Mouse (Mus musculus) limb, embryonic 13.5 days (tissue): ENCODE data around the gene Cebpz. TPM values are rescaled to one million over a fixed set of nuclear protein-coding genes. Genes with fewer than 3 reads are reported as not detected.

Source experiments
- ATAC-seq: fragments of 200-750 bp; cut with Nextera tagmentation; 2 replicates; pipeline ENCODE4 v1.8.0; 2017; ENCODE audit warnings: low read depth, moderate number of reproducible peaks, moderate TSS enrichment; ENCODE audit not compliant: low FRiP score
- H3K27ac ChIP-seq: fragments of 300-500 bp; sonication (generic); 2 replicates; pipeline ENCODE4 v1.5.1; 2015; ENCODE audit warnings: inconsistent platforms, mild to moderate bottlenecking, moderate library complexity
- H3K27me3 ChIP-seq: fragments of 300-500 bp; sonication (generic); 2 replicates; pipeline ENCODE4 v1.6.1; 2015; ENCODE audit warnings: mild to moderate bottlenecking, inconsistent platforms
- H3K36me3 ChIP-seq: fragments of 300-500 bp; sonication (generic); 2 replicates; pipeline ENCODE4 v1.6.1; 2015; ENCODE audit warnings: inconsistent platforms, mild to moderate bottlenecking, moderate library complexity
- H3K4me1 ChIP-seq: fragments of 300-500 bp; sonication (generic); 2 replicates; pipeline ENCODE4 v1.6.1; 2015; ENCODE audit warnings: inconsistent platforms
- H3K4me2 ChIP-seq: fragments of 300-500 bp; sonication (generic); replicated peaks from 2 replicates; pipeline ENCODE4 v1.6.1; 2015; ENCODE audit warnings: inconsistent platforms, mild to moderate bottlenecking, moderate library complexity
- H3K4me3 ChIP-seq: fragments of 300-500 bp; sonication (generic); 2 replicates; pipeline ENCODE4 v1.5.1; 2015; ENCODE audit warnings: moderate library complexity, mild to moderate bottlenecking, inconsistent platforms
- H3K9ac ChIP-seq: fragments of 300-500 bp; sonication (generic); 2 replicates; pipeline ENCODE4 v1.6.1; 2015; ENCODE audit warnings: mild to moderate bottlenecking, inconsistent platforms
- H3K9me3 ChIP-seq: fragments of 300-500 bp; sonication (generic); 2 replicates; pipeline ENCODE4 v1.6.1; 2016; ENCODE audit warnings: inconsistent platforms
- WGBS: fragments of 180-500 bp; shearing (Covaris S2); methylation state at CpG from one replicate; pipeline ENCODE4 v1.1.7; 2015; 5-methylcytosine and 5-hydroxymethylcytosine counted together
- polyA plus RNA-seq: library from polyadenylated mRNA; unstranded; fragments of >200 nt; fragmentation: Nextera tagmentation; extraction: Ambion mirVana; gene quantifications from 2 replicates; pipeline ENCODE4 v1.2.1, GENCODE M21; 2015

The Cebpz gene
- polyA plus RNA-seq, 1 experiment from 2014 or later, result 68.1 TPM

GRCm38 (mm10) chr17:78894991-78895390 is 41.9 kb downstream of the Cebpz start:
- ATAC-seq, result no peak
- Histone ChIP-seq H3K4me2 (no peak overlapping the region; the same call in 1 of the 2 replicates), H3K27ac (no peak overlapping the region), H3K4me1 (0 out of 2 replicates have a peak, but pooled peaks cover 9% of the 10 kb centered on the region), H3K9me3 (no peaks in the 10 kb centered on the region), H3K4me3 (no peak overlapping the region), H3K9ac (no peak overlapping the region; the same call in 1 of the 2 replicates), H3K36me3 (no peaks in the 10 kb centered on the region), H3K27me3 (no peaks in the 10 kb centered on the region)
- 80% methylated on average over 7 of the region's 7 CpGs for WGBS

- no peaks in the 10 kb centered on the region for H3K36me3 ChIP-seq
- 0 out of 2 replicates have a peak, but pooled peaks cover 9% of the 10 kb centered on the region for H3K4me1 ChIP-seq
- H3K9ac ChIP-seq, result no peak overlapping the region
- H3K27me3 ChIP-seq, result no peaks in the 10 kb centered on the region
- H3K27ac ChIP-seq, result no peak overlapping the region
- no peak for ATAC-seq
- no peaks in the 10 kb centered on the region for H3K9me3 ChIP-seq
- H3K4me2 ChIP-seq, result no peak overlapping the region
- no peak overlapping the region for H3K4me3 ChIP-seq
- WGBS, result 84% methylated on average over 9 of the region's 9 CpGs
Observed at GRCm38 (mm10) chr17:78891020-78891419, 45.8 kb downstream of the Cebpz start.

DNA sequence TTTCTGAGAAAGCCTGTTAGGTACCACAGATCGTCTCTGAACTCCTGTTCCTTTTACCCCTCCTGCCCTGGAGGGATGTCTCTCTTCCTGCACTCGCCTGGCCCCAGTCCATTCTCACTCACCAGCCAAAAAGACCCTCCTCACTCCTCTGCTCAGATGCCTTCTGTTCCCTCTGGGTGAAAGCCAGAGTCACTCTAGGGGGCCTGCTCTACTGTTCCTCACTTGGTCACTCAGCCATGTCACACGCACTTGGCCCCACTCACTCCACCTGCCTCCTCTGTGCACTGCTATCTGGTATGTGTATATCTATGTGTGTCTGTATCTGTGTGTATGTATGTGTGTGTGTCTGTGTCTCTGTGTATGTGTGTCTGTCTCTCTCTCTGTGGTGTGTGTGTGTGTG is 47.7 kb downstream of the Cebpz start:
- Histone ChIP-seq H3K27me3 (no peaks in the 10 kb centered on the region), H3K36me3 (no peaks in the 10 kb centered on the region), H3K27ac (no peak overlapping the region), H3K9me3 (no peaks in the 10 kb centered on the region), H3K4me2 (no peak overlapping the region), H3K4me3 (no peak overlapping the region), H3K4me1 (no peaks in the 10 kb centered on the region), H3K9ac (no peak overlapping the region)
- 60% methylated on average over 3 of the region's 3 CpGs for WGBS
- ATAC-seq, result no peak

DNA sequence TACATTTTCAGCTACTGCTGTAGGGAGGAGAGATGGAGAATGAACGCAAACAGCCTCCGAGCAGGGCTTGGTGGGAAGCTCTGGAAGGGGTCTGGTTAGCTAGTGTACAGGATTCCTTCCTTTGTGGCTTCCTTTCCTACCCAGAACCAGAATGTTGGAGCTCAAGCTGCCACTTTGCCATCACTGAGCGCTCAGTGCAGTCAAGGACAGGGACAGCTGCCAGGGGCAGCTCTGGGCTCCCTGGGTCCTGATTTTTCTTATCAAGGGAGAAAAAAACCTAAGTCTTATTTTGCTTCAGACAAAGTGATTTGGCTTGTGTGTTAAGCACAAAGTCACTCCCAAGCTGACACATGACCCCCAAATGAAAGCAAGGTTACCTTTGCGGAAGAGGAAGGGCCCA is 48.3 kb downstream of the Cebpz start:
- H3K4me2 ChIP-seq, result no peak overlapping the region
- H3K9me3 ChIP-seq, result no peaks in the 10 kb centered on the region
- 85% methylated on average over 4 of the region's 4 CpGs for WGBS
- no peak overlapping the region for H3K27ac ChIP-seq
- no peak overlapping the region for H3K9ac ChIP-seq
- ATAC-seq, result no peak
- no peak overlapping the region for H3K4me3 ChIP-seq
- H3K4me1 ChIP-seq, result no peaks in the 10 kb centered on the region
- H3K27me3 ChIP-seq, result no peaks in the 10 kb centered on the region
- no peaks in the 10 kb centered on the region for H3K36me3 ChIP-seq

DNA sequence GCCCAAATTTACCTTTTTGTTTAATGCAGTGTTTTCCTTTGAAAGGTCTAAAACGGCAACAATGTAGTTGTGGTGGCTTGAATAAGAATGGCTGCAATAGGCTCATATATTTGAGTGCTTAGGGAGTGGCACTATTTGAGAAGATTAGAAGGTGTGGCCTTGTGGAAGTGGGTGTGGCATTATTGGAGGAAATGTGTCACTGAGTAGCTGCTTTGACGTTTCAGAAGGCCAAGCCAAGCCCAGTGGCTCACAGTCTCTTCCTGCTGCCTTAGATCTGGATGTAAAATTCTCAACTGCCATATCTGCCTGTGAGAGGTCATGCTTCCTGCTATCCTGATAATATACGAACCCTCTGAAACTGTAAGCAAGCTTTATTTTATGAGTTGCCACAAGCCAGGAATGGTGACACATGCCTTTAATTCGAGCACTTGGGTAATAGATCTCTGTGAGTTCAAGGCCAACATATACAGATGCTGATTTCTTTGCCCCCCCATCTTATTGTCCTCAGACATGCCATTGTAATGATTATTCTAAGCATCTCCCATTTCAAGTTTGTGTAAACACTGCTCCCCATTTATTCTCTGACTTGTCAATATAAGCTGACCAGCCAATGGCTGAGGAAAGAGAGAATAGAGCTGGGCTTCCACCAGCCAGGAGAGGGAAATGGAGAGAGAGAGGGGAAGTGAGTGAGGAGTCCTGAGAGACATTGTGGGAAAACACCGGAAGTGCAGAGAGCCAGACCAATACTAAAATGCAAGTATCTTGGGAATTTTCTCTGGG is 51.4 kb downstream of the Cebpz start:
- no peaks in the 10 kb centered on the region for H3K27me3 ChIP-seq
- H3K4me1 ChIP-seq, result peaks cover 16% of the 10 kb centered on the region
- H3K9me3 ChIP-seq, result no peaks in the 10 kb centered on the region
- no peak overlapping the region for H3K9ac ChIP-seq
- 78% methylated on average over 5 of the region's 5 CpGs for WGBS
- no peak overlapping the region for H3K4me2 ChIP-seq
- no peak overlapping the region for H3K27ac ChIP-seq
- ATAC-seq, result no peak
- H3K36me3 ChIP-seq, result no peaks in the 10 kb centered on the region
- no peak overlapping the region for H3K4me3 ChIP-seq

DNA sequence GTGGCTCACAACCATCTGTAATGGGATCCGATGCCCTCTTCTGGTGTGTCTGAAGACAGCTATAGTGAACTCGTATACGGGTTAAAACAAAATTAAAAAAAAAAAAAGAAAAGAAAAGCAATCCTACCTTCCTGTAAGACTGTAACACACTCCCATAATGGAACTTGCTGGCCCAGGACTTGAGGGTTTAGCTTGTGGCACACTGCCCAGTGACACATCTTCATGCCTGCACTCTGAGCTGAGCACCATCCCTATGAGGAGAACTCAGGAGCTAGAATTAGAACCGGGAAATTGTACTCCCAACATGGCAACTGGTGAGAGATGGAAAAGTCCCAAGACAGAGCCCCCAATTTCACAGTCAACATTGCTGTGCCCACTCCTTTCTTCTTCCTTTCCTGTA is 53.6 kb downstream of the Cebpz start:
- WGBS, result 93% methylated on average over 4 of the region's 4 CpGs
- no peak overlapping the region for H3K9ac ChIP-seq
- H3K27me3 ChIP-seq, result no peaks in the 10 kb centered on the region
- no peaks in the 10 kb centered on the region for H3K9me3 ChIP-seq
- no peak overlapping the region; the same call in 1 of the 2 replicates for H3K4me2 ChIP-seq
- H3K27ac ChIP-seq, result no peak overlapping the region
- H3K4me3 ChIP-seq, result no peak overlapping the region
- ATAC-seq, result no peak
- H3K36me3 ChIP-seq, result peaks cover 3% of the 10 kb centered on the region
- peaks cover 21% of the 10 kb centered on the region for H3K4me1 ChIP-seq

- no peaks in the 10 kb centered on the region for H3K27me3 ChIP-seq
- H3K9me3 ChIP-seq, result no peaks in the 10 kb centered on the region
- H3K4me2 ChIP-seq, result peak within 1 kb of the TSS; percentile 69
- peak; percentile 96 for ATAC-seq
- H3K36me3 ChIP-seq, result peaks cover 10% of the 10 kb centered on the region
- H3K4me3 ChIP-seq, result peak within 1 kb of the TSS; percentile 60
- 2% methylated on average over 28 of the region's 28 CpGs for WGBS
- peaks cover 21% of the 10 kb centered on the region for H3K4me1 ChIP-seq
- peak within 1 kb of the TSS; percentile 74 for H3K9ac ChIP-seq
- peak within 1 kb of the TSS; percentile 55 for H3K27ac ChIP-seq
Observed at GRCm38 (mm10) chr17:78882401-78883112, 54.3 kb downstream of the Cebpz start, which contains the start of gene Eif2ak2. Gene Eif2ak2, minus strand, starts transcription at chr17:78882573.

- Histone ChIP-seq H3K4me1 (peaks cover 21% of the 10 kb centered on the region), H3K9ac (peak overlapping the region; percentile 74), H3K27me3 (no peaks in the 10 kb centered on the region), H3K36me3 (peaks cover 17% of the 10 kb centered on the region), H3K27ac (no peak overlapping the region), H3K4me3 (peak overlapping the region; percentile 60), H3K4me2 (peak overlapping the region; percentile 69), H3K9me3 (no peaks in the 10 kb centered on the region)
- peak; percentile 34; the same call in 1 of the 2 replicates for ATAC-seq
- WGBS, result 11% methylated on average over 7 of the region's 7 CpGs
Observed at GRCm38 (mm10) chr17:78881878-78882304, 55.0 kb downstream of the Cebpz start.

GRCm38 (mm10) chr17:78873886-78874285 is 63.0 kb downstream of the Cebpz start:
- Histone ChIP-seq H3K27me3 (no peaks in the 10 kb centered on the region), H3K9me3 (no peaks in the 10 kb centered on the region), H3K4me1 (no peaks in the 10 kb centered on the region), H3K27ac (no peak overlapping the region), H3K4me3 (no peak overlapping the region), H3K36me3 (peaks cover 54% of the 10 kb centered on the region), H3K9ac (no peak overlapping the region), H3K4me2 (no peak overlapping the region)
- 90% methylated on average over 6 of the region's 6 CpGs for WGBS
- ATAC-seq, result no peak

Other genes starting within 250 kb of the Cebpz start
- 4.7 and 5.2 TPM in 2 replicates for gene Strn, start 199.9 kb downstream of the Cebpz start, polyA plus RNA-seq
- gene Heatr5b, start 101.7 kb downstream of the Cebpz start, polyA plus RNA-seq, result 13.2 and 14.3 TPM in 2 replicates
- 55.4 and 56.9 TPM in 2 replicates for gene Gpatch11, start 101.5 kb downstream of the Cebpz start, polyA plus RNA-seq
- 13.5 and 16.0 TPM in 2 replicates for gene Eif2ak2, start 54.5 kb downstream of the Cebpz start, polyA plus RNA-seq
- not detected in 2 replicates for gene Sult6b1, start 30.1 kb downstream of the Cebpz start, polyA plus RNA-seq
- gene Cebpzos, start 20.6 kb downstream of the Cebpz start, polyA plus RNA-seq, result 94.3 and 99.8 TPM in 2 replicates
- 60.0 and 61.6 TPM in 2 replicates for gene Ndufaf7, start 70 bp upstream of the Cebpz start, polyA plus RNA-seq
- gene Prkd3, start 83.8 kb upstream of the Cebpz start, polyA plus RNA-seq, result 44.2 and 48.2 TPM in 2 replicates
- 4.1 and 5.7 TPM in 2 replicates for gene Qpct, start 114.8 kb upstream of the Cebpz start, polyA plus RNA-seq